12 mouse cellular contexts compared by ENCODE assay signal in the genomic region with DNA sequence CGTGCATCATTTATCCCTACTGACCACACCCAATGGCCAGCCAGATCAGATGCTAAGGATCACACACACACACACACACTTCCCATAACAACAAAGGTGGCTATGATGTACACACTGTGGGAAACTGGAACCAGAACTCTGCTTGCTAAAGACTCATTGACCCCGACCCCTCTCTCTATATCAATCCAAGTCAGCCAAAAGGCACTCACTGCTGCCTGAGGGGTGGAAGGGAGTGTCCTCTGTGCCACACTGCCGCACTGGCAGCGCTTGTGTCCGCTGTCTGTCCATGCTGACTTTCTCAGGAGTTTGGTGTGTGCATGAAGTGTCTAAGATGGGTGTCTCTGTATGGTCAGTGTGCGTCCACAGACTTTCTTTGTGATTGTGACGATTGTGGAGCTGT. TPM values are rescaled to one million over a fixed set of nuclear protein-coding genes. Genes with fewer than 3 reads are reported as not detected.
DNase-seq lines count a peak whose midpoint lies in the region; ATAC-seq and TF ChIP-seq lines count a peak whose summit lies in the region.
"Had no signal": no experiment of that assay in that cellular context is flagged by ENCODE, and none has a peak within 500 bp of the region (broad histone marks: within the 10 kb centered on the region; RNA-seq: fewer than 3 reads in every experiment).

No protein-coding gene starts in this region.

- H3K9ac ChIP-seq in hindbrain, embryonic 13.5 days, result no peak overlapping the region
- no peak overlapping the region for H3K9ac ChIP-seq in hindbrain, embryonic 11.5 days (ENCODE audit: low read depth, low read length)
- H3K9ac ChIP-seq in embryonic facial prominence, embryonic 13.5 days, result no peak overlapping the region
- no peak overlapping the region for H3K9ac ChIP-seq in midbrain, embryonic 13.5 days (replicated peaks)

- H3K36me3 ChIP-seq in hindbrain, embryonic 13.5 days, result no peaks in the 10 kb centered on the region
- no peaks in the 10 kb centered on the region for H3K36me3 ChIP-seq in hindbrain, embryonic 11.5 days (ENCODE audit: control insufficient read depth, insufficient read depth, low read length)
- no peaks in the 10 kb centered on the region for H3K36me3 ChIP-seq in E14TG2a.4 (ENCODE audit: insufficient read depth, low read length)
- H3K36me3 ChIP-seq in embryonic facial prominence, embryonic 13.5 days, result no peaks in the 10 kb centered on the region
- no peaks in the 10 kb centered on the region for H3K36me3 ChIP-seq in midbrain, embryonic 13.5 days

- peaks cover 95% of the 10 kb centered on the region for H3K27me3 ChIP-seq in hindbrain, embryonic 13.5 days
- peaks cover 42% of the 10 kb centered on the region for H3K27me3 ChIP-seq in hindbrain, embryonic 11.5 days (ENCODE audit: control insufficient read depth, insufficient read depth, low read length)
- peaks cover 83% of the 10 kb centered on the region for H3K27me3 ChIP-seq in E14TG2a.4 (ENCODE audit: insufficient read depth, low read length)
- H3K27me3 ChIP-seq in embryonic facial prominence, embryonic 13.5 days, result peaks cover 99% of the 10 kb centered on the region
- peaks cover 82% of the 10 kb centered on the region for H3K27me3 ChIP-seq in midbrain, embryonic 13.5 days

- H3K27ac ChIP-seq in hindbrain, embryonic 13.5 days, result no peak overlapping the region
- H3K27ac ChIP-seq in hindbrain, embryonic 11.5 days (ENCODE audit: low read depth, low read length), result no peak overlapping the region
- H3K27ac ChIP-seq in embryonic facial prominence, embryonic 13.5 days, result no peak overlapping the region
- 0 out of 2 replicates have a peak overlapping the region, but pooled peaks have one; percentile 14 for H3K27ac ChIP-seq in midbrain, embryonic 13.5 days

- ATAC-seq in hindbrain, embryonic 13.5 days (ENCODE audit: low FRiP score), result no peak
- no peak for ATAC-seq in hindbrain, embryonic 11.5 days (ENCODE audit: low FRiP score)
- ATAC-seq in embryonic facial prominence, embryonic 13.5 days (ENCODE audit: insufficient number of reproducible peaks, insufficient read depth, low FRiP score, low TSS enrichment, low read depth), result no peak
- peak; percentile 6; the same call in 1 of the 2 replicates for ATAC-seq in midbrain, embryonic 13.5 days

- H3K4me3 ChIP-seq in hindbrain, embryonic 13.5 days, result peak overlapping the region; percentile 56; the same call in 1 of the 2 replicates
- no peak overlapping the region for H3K4me3 ChIP-seq in hindbrain, embryonic 11.5 days (ENCODE audit: low read depth, low read length)
- peak overlapping the region; percentile 85; the same call in 1 of the 2 replicates for H3K4me3 ChIP-seq in E14TG2a.4 (replicated peaks; ENCODE audit: low read length)
- H3K4me3 ChIP-seq in embryonic facial prominence, embryonic 13.5 days, result peak overlapping the region; percentile 58; the same call in 1 of the 2 replicates
- H3K4me3 ChIP-seq in midbrain, embryonic 13.5 days (replicated peaks), result peak overlapping the region; percentile 53; the same call in 1 of the 2 replicates

- WGBS in hindbrain, embryonic 13.5 days, result 7% methylated on average over 7 of the region's 7 CpGs
- 13% methylated on average over 7 of the region's 7 CpGs for WGBS in hindbrain, embryonic 11.5 days
- 8% methylated on average over 7 of the region's 7 CpGs for WGBS in embryonic facial prominence, embryonic 13.5 days
- WGBS in midbrain, embryonic 13.5 days, result 7% methylated on average over 7 of the region's 7 CpGs

- DNase-seq in hindbrain, embryonic 11.5 days (ENCODE audit: low spot score), result no peak
- no peak for DNase-seq in thymus, postnatal 10 days (ENCODE audit: low spot score in 2 of 2)
- DNase-seq in retina, postnatal 1 day, result no peak
- DNase-seq: gastrocnemius, postnatal 36 days; kidney, postnatal 10 days; thymus, postnatal 25 days had no signal

- peaks cover 41% of the 10 kb centered on the region for H3K4me1 ChIP-seq in hindbrain, embryonic 13.5 days (replicated peaks)
- H3K4me1 ChIP-seq in hindbrain, embryonic 11.5 days (replicated peaks; ENCODE audit: control insufficient read depth, insufficient read depth, low read length), result peaks cover 5% of the 10 kb centered on the region
- H3K4me1 ChIP-seq in E14TG2a.4 (replicated peaks; ENCODE audit: low read depth, low read length), result peaks cover 49% of the 10 kb centered on the region
- peaks cover 24% of the 10 kb centered on the region for H3K4me1 ChIP-seq in embryonic facial prominence, embryonic 13.5 days
- H3K4me1 ChIP-seq in midbrain, embryonic 13.5 days (replicated peaks), result peaks cover 49% of the 10 kb centered on the region

- TF ChIP-seq CTCF in E14TG2a.4 (conservative IDR thresholded peaks at IDR 0.05; ENCODE audit: low read length), result no peak

- no peak overlapping the region for H3K4me2 ChIP-seq in hindbrain, embryonic 13.5 days
- no peak overlapping the region for H3K4me2 ChIP-seq in hindbrain, embryonic 11.5 days (replicated peaks; ENCODE audit: low read depth, low read length)
- peak overlapping the region; percentile 93; the same call in 1 of the 2 replicates for H3K4me2 ChIP-seq in embryonic facial prominence, embryonic 13.5 days
- H3K4me2 ChIP-seq in midbrain, embryonic 13.5 days (replicated peaks), result peak overlapping the region; percentile 79

- H3K9me3 ChIP-seq in hindbrain, embryonic 13.5 days, result no peaks in the 10 kb centered on the region
- no peaks in the 10 kb centered on the region for H3K9me3 ChIP-seq in hindbrain, embryonic 11.5 days (ENCODE audit: control insufficient read depth, low read length)
- H3K9me3 ChIP-seq in E14TG2a.4 (ENCODE audit: low read length), result peaks cover 6% of the 10 kb centered on the region; the same call in 1 of the 2 replicates
- no peaks in the 10 kb centered on the region for H3K9me3 ChIP-seq in embryonic facial prominence, embryonic 13.5 days
- no peaks in the 10 kb centered on the region for H3K9me3 ChIP-seq in midbrain, embryonic 13.5 days

RNA-seq across cellular contexts. Expression of a gene that starts 22.3 kb away (rescaled TPM):
- 12.7 and 14.3 TPM in 2 replicates for polyA plus RNA-seq in hindbrain, embryonic 13.5 days (2015; fragmentation: Nextera tagmentation; extraction: Ambion mirVana)
- 2.4 and 2.5 TPM in 2 replicates for polyA plus RNA-seq in hindbrain, embryonic 11.5 days (2014; fragmentation: Nextera tagmentation; extraction: Ambion mirVana)
- polyA plus RNA-seq in embryonic facial prominence, embryonic 13.5 days (2015; fragmentation: Nextera tagmentation; extraction: Ambion mirVana), result 2.4 and 3.9 TPM in 2 replicates
- 10.9 and 11.7 TPM in 2 replicates for polyA plus RNA-seq in midbrain, embryonic 13.5 days (2015; fragmentation: Nextera tagmentation; extraction: Ambion mirVana)
- polyA plus RNA-seq: CD4-positive, CD25-positive, alpha-beta regulatory T cell, adult 4 months; liver, embryonic 16.5 days had no signal

RNA-seq across cellular contexts. Expression of a gene that starts 55.7 kb away (rescaled TPM):
- polyA plus RNA-seq in hindbrain, embryonic 13.5 days (2015; fragmentation: Nextera tagmentation; extraction: Ambion mirVana), result 13.0 and 13.3 TPM in 2 replicates
- 3.9 and 4.1 TPM in 2 replicates for polyA plus RNA-seq in hindbrain, embryonic 11.5 days (2014; fragmentation: Nextera tagmentation; extraction: Ambion mirVana)
- 2.1 and 2.8 TPM in 2 replicates for polyA plus RNA-seq in embryonic facial prominence, embryonic 13.5 days (2015; fragmentation: Nextera tagmentation; extraction: Ambion mirVana)
- 9.5 and 11.3 TPM in 2 replicates for polyA plus RNA-seq in midbrain, embryonic 13.5 days (2015; fragmentation: Nextera tagmentation; extraction: Ambion mirVana)

Comparison
In these comparisons a context has a peak if more than half of its experiments do, and no peak if none do; other contexts are left out.
1. H3K4me2 ChIP-seq: peak in embryonic facial prominence, embryonic 13.5 days (single experiment) and midbrain, embryonic 13.5 days (single experiment); none in hindbrain, embryonic 13.5 days (single experiment) and hindbrain, embryonic 11.5 days (single experiment).